Mouse (Mus musculus) CD4-positive helper T cell, adult 2 months (primary cell): ENCODE measurements around the gene Megf11.

Experiments
- DNase-seq: peaks from one replicate; pipeline ENCODE4 v3.0.0-alpha.2; 2012; ENCODE audit warnings: low read depth, missing footprints, low spot score

Megf11 gene

DNA sequence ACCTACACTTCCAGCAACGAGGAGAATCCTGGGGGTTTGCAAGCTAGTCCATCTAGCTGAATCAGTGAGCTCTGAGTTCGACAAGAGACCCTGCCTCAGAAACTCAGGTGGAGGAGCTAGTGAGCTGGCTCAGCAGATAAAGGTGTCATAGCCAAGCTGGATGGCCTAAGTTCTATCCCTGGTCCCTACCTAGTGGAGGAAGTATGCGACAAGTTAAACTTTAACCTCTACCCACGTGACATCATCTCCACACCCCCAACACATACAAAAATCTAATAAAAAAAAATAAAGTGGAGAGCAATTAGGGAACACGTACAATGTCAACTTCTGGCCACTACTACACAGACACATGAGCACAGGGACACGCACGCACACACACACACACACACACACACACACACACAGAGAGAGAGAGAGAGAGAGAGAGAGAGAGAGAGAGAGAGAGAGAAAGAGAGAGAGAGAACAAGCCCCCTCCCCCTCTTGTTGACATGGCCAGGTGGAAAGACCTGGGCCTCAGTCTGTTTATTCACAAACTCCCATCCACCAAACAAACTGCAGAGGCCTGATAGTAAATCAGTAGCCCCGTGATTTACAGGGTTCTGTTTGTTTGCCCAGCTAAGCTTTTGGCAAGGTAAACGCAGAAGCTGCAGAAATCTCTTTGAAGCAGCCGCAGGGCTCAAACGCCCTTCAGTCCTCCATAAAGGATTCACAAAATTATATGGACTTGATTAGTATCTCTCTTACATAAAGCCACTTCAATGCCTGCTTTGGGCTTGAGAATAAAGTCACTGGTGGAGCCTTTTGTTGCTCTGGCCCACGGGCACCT is 134.7 kb downstream of the Megf11 start:
- DNase-seq = no peak

DNA sequence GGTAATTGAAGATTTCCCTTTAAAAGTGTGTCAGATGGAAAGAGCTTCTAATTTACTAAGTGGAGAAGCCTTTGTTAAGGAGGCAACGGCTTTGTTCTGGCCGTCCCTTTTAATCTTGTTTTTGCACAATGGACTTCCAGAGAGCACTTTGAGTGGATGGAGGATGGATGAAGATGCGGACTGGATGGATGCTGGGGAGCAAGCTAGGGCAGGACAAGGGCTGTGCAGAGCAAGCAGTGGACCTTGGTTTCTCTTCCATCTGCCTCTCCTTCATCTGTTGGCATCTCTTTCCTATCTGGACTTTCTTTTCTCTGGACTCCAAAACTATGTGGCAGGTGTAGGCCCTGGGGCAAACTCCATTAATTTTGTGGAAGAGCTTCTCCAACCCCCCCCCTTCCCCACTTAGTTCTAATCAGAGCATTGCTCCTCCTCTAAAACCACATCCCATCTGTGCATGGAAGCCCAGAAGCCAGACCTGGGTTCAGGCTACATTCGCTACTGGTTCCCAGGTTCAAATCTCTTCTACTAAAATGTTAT is 135.4 kb downstream of the Megf11 start:
- no peak for DNase-seq

DNA sequence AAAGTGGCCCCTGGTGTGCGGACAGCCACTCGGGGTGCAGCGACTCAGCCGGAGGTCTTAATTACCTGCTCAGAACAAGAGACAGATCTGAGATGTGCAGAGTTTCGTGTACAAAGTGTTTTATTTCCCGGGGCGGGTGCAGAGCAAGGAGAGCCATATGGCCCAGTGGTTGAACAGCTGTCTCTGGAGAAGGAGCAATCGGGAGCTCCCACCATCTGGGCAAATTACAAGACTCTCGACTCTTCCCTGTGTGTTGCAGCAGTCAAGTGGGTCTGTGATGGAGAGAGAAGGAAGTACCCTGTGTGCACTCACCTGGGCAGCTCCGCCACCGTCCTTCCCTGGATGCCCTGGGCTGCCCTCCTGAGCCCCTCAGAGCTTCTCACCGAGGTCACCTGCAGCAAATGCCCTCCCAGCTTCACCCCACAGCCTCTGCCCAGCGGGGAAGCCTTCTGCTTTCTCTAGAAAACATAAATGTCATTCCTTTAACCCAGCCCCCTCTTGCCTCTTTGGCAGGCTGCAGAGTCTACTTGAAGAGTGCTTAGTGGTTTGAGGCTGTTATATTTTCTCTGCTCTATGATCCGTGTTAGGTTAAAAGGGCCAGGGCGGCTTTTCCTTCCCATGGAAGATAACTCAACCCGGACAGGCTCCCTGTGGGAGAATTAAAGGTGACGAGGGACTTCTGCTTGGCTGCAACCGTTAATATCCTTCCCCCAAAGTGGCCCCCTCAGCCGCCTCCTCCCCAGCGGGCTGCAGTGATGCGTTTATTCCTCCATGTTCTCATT is 138.0 kb downstream of the Megf11 start:
- DNase-seq = no peak

DNA sequence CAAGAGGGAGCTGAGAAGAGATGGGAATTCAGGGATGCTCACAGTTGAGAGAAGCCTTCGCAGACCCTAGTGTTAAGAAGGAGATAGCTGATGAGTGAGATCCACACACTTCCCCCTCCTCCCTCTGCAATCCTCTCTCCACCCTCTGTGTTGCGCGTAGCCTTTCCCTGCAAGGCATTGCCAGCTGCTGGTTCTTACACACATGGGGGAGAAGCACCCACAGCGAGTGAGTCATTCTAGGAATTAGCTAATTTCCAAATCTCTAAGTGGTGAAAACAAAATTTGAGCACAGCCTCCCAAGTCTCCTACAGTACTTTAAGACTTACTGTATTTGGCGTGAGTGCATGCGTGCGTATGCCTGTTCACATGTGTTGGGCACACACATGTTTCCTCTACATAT is 142.6 kb downstream of the Megf11 start:
- DNase-seq = no peak

DNA sequence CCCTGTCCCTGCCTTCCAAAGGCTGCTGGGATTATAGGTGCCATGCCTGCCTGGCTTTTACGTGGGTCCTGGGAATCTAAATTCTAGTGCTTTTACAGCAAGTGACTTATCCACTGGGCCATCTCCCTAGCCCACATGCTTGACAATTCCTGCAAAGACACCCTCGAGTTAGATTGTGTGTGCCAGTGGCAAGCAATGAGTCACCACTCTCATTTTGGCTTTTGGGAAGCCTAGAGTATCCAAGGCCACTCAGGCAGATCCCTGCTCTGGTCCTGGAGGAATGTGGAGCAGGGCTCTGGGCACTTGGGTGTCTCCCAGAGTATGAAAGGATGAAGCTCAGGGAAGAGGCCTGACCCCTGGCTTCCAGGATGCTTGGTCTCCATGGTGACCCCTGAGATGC is 143.2 kb downstream of the Megf11 start:
- no peak for DNase-seq

DNA sequence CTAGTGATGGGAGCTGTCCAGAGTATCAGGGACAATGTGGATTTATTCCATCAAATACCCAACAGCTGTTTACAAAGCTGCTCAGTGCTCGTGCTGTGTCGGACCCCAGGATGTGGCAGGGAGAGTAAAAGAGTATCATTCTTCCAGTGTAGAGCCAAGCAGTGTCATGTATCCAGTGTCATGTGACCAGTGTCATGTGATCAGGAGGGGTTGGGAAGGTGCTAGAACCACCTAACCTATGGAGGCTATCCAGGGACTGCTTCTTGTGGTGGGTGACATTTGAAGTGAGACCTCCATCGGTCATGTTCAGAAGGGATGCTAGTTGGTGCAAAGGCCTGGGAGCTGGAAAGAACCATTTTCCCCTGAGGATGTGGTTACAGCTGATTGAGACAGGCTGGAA is 146.5 kb downstream of the Megf11 start:
- DNase-seq = no peak

DNA sequence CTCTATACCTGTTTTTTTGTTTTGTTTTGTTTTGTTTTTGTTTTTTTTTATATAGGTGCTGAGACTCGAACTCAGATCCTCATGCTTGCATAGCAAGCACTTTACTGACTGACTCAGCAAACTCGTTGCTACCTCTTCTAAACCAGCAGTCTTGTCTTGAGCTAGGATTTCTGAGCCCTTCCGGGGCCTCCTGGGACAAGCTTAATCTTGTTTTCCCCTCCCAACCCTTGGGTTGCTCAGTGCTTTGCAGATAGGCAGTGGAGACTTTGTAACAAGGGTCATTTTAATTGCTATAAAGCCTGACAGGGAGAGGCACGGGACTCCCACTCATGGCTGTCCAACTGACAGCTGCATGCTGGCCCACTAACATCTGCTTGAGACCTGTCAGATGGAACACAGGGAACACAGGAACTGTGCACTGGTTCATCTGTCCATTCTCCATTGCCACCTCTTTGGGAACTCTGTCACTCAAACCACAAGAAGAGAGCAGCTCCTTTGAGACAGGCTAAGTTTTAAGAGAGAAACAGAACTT is 147.4 kb downstream of the Megf11 start:
- DNase-seq = no peak

DNA sequence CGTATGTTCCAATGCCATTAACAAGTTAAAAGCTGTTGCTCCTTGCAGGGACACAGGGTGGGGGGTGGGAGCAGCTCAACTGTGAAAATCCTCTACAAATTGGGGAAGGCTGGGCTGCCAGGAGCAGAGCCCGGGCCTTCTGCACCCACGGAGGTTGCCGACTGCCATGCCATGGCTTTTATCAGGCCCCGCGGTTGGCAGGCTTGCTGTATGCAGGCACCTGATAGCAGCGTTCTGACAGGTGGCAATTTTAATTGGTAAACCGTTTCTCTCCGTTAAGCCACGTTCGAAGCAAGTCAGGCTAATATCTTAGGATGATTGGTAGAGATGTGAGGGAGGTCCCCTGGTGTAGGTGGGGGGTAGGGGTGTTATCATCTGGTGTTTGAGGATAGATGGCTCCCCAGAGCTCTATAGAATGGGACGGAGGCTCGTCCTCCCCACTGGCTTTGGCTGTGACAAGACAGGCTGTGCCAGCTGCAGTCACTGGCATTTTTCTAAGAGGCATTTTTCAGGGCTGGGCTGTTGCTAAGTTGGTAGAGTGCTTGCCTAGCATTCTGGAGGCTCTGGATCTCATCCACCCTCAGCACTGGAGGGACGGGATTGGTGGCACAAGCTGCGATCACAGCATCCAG is 148.2 kb downstream of the Megf11 start:
- no peak for DNase-seq

DNA sequence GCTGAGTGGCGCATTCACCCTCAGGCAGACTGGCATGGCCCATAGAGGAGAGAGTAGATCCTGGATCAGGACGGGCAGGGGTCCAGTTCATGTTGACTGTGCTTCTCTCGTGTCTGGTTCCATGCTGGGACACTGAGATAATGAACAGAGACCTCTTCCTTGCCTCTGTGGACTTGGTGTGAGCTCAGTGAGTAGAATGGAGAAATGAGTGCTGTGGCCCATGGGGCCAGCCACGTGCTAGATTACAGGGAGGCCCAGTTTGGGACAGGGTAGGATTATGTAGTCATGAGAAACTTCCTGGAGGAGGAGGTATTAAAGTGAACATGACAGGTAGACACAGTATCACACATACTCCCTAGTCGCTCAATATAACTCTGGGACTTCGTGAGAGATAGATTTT is 148.9 kb downstream of the Megf11 start:
- DNase-seq = no peak

DNA sequence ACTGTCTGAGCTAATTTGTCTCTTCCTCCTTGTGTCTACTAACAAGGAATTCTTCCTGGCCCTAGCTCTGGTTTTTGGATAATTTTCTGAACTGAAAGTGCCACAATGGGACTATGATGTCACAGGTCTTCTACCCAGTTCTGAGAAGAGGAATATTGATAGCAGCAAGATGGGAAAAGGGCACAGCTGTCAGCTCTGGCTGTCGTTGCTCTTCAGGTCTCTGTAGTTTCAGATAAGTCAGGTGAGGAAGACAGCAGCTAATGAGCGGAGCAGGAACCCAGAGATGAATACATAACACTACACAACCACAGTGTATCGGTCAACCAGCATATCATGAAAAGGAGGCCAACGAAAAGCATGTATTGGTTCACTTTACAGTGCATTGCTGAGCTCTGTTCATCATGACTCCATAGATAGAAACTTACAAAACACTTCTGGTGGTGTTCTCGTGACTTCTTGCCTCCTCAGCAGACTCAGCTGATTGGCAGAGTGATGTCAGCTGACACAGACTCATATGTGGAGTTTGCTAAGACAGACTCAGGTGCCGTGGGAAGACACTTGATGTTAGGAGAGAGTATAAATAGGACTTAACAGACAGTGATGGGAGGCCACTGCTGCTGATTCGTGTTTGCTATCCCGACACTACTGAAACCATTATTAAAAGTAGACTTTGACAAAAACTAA is 149.6 kb downstream of the Megf11 start:
- no peak for DNase-seq

DNA sequence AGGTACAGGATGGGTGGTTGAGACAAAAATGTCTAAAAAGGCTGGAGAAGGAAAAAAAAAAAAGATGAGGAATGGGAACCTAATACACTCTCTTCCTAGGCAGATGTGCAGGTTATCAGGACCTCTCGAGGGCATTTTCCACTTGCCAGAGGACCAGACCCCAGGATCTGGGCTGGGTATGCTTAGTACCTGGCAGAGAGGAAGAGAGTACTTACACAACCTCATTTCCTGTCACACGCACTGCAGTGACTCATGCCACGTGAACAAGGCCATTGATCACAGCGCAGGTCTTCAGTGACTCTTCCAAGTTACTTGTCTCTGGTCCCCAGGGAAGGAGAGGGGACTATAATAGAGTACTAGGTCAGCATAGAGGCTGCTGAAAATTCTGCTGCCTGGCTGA is 152.4 kb downstream of the Megf11 start:
- DNase-seq = no peak

DNA sequence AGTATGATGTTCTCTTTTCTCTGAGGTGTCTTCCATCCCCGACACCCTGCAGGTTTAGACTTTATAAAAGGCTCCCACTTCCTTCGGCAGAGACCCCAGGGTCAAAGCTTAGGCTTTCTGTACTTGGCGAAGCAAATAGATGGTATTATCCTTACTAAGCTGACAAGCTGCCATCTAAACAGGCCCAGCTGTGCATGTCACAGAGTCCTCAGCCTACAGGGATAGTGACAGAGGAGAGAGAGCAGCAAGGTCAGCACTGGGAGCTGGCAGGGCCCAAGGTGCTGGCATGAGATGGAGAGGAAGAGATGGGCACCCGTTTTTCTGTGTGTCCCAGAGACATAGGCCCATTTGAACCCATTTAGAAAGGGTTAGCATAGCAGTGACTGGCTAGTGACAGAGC is 156.8 kb downstream of the Megf11 start:
- DNase-seq = no peak

DNA sequence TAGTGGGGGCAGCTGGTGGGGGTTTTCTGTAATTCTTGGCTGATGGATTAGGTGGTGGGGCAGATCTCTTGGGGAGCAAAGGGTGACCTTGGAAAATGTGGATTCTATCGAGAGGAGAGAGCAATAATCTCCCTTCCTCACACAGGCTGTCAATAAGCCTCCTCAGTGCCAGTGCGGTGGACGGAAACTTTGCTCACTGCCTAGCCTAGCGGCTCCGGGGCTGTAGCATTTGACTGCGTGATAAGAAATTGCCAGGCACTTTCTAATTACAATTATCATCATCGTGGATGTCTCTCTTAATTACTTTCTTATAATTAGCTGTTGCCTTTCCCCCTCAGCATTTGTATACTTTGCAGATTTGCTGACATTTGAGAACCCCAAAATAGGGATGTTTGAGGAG is 157.7 kb downstream of the Megf11 start:
- no peak for DNase-seq

DNA sequence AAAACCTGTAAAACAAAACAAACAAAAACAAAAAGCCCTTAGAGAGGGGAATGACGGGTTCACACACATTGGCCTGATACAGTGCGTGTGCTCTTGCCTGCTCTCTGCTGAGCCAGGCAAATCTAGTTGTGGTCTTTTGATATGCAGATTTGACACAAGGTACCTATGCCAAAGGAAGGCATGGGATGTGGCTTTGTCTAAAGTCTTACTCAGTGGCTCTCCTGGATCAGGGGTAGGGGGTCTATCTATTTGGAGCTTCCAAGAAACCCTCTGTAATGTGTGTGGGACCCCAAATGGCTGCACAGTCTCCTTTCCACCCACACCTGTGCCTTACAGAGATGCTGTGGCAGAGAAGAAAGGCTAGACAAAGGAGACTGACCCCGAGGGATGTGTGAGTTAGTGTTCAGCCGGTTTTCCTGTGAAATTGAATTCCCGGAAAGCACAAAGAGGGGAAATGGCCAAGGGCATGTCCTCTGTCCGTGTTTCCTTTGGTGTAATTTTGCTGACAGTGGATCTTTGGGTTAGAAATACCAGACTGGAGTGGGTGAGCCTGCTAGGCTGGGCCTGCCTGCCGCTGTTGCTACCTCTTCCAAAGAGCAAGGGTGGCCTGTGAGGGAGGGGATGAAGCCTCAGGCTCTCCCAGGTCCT is 161.0 kb downstream of the Megf11 start:
- DNase-seq = no peak

DNA sequence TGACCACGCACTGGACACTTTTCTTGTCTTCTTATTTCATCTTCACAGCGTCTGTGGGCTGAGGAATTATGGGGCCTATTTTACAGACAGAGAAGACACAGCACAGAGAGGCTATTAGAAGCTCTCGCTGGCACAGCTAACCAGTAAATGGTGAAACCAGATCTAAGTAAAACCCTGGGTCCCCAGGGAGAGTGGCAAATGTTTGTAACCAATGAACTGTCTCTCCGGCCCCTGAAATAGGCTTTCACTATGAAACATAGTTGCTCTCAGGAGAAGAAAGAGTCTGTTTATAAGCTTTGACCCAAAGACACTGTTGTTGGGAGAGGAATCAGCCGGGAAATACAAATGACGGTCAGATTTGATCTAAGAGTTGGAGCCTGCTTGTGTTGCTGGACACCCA is 162.9 kb downstream of the Megf11 start:
- DNase-seq = no peak

DNA sequence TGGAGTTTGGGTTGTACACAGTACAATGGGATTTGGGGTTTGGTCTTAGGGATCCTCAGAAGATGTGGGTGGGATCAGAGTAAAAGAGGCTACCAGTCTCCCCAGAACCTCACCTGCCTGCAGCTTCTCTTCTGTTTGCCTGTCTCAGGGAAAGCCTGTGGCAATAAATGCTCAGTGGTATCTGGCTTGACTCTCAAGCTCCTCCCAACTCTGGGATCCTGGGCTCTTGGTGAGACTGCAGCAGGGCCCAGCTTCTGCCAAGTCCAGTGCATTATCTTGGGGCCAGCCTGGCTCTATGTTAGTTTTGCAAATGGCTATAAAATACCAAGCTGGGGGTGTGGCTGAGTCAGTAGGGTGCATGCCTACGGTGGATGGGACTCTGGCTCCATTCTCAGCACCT is 165.9 kb downstream of the Megf11 start:
- no peak for DNase-seq

DNA sequence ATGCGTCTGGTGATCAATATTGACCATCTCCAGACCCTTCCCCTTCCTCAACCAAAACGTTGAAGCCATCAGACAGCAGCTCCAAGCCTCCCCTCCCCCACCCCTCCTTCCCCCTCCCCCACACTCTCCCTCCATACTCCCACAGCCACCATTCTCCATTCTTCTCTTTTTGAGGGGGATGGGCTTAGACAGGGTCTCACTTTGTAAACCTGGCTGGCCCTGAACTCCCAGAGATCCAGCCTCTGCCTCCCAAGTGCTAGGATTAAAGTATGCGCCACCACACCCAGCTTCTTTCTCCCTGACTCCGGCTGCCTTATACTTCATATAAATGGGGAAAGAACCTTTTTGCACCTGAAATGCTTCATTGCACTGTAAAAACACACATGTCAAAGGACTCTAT is 166.6 kb downstream of the Megf11 start:
- no peak for DNase-seq

DNA sequence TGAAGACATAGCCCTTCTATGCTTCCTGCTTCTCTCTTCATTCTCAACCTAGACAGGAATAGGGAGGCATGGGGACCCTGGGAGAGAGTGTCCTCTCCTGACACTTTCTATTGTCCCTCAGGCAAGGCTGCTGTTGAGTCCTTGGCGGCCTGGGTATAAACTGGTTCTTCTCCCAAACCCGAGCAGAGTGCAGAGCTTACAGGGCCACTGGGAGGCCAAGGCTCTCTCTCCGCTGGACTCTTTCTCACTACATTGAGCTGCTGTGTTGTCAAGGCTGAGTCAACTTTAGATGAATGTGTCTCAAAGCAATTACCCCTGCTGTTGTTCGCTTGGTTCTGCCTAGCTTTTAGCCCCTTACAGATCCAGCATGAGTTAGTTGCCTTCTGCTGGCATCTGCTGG is 168.0 kb downstream of the Megf11 start:
- DNase-seq = no peak

DNA sequence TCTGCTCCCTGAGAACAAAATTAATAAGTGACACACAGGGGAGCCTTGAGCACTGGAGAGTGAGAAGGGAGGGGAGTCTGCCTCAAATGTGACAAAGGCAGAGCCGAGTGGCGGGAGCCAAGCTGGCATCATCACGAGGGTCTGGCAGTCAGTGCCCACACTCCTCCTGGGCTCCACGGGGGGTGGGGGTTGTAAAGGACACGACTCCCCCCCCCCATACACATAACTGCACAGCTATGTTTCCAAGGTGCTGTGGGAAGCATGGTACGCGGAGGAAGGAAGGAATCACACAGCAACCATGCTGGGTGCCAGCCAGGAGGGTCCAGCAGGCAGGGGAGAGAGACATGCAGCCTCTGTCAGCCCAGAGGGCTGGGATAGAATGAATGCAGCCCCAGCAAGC is 170.2 kb downstream of the Megf11 start:
- DNase-seq = no peak

DNA sequence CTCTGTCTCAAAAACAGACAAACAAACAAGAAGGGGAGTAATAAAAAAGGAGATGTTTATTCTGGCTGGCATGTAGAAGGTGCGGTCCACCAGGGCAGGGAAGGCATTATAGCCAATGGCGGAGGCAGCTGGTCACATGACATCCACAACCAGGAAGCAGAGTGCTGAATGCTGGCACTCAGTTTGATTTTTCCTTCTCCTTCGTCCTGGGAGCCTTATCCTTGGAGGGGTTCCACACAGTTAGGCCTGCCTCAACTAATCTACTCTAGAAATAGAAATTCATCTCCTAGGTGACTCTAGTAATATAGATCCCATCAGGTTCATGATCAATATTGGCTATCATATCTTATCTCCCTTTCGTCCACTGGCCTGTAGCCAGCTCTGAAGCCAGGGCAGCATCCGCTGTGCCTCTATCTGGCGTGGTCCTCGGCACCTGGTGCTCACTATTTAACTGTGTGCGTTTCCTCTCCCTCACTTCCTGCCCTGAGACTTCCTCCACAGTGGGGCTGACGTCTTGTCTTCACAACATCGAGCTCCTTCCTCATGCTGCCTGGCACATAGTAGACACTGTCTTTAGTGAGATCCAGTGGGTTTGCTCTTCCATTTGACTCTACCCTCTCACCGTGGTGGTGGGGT is 171.8 kb downstream of the Megf11 start:
- no peak for DNase-seq
